Mouse (Mus musculus): ENCODE results near the gene Rpl10a. TPM values are rescaled to one million over a fixed set of nuclear protein-coding genes. Genes with fewer than 3 reads are reported as not detected.

Rpl10a gene
- polyA plus RNA-seq (2012; rRNA removed), result 2,677 and 2,789 TPM in 2 replicates

DNA sequence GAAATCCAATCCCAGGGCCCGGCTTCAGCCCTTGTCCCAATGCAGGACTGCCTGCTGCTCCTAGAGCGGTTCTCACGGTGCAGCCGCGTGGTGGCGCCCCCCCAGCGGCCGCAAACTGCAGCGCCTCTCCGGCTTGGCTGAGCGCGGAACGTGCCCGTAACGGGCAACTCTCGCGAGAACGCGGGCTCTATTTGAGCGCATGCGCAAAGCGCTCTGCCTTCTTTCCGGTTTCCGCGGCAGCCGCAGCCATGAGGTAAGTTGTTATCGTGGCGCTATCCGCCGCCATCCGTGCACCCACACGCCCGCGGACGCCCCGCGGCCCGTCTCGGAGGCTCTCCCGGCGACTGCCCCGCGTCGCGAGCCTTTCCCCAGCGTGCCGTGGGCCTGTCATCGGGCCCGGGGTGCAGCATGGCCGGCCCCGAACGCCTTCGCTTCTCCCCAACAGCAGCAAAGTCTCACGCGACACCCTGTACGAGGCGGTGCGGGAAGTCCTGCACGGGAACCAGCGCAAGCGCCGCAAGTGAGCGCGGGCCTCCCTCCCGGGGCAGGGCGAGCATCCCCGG is at the start of gene Rpl10a:
Gene Rpl10a (plus strand): TSS at position 106 of the 563 bp plus-strand sequence.

DNA sequence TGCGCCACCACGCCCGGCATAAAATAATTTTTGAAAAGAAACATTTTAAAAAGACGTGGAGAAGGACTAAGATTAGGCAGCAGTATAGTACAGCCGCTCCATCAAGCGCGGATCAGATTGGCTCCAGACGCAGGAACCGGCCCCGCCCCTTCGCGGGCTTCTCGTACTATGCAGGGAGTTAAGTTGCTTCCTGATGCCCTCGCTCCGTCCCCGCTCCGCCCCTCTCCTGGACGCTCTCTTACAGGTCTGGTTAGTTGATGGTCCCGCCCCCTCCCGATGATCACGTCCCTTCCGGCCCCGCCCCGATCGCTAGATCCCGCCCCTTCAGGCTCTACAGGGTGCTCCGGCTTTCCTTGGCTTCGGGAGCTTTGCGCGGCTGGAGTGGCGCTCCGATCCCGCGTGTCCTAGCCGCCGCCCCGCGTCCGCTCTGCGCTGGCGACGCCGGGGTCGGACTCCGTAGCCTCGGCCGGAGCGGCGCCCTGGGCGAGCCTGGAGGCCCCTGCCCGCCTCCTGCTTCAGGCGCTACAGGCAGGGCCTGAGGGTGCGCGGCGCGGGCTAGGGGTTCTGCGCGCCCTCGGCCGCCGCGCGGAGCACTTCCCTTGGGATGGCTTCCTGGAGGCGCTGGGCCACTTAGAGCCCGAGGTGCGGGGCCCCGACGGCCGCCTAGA is 14.9 kb upstream of the Rpl10a start, which contains the start of gene Fance:
Gene Fance (plus strand): TSS at position 308 of the 668 bp plus-strand sequence.

DNA sequence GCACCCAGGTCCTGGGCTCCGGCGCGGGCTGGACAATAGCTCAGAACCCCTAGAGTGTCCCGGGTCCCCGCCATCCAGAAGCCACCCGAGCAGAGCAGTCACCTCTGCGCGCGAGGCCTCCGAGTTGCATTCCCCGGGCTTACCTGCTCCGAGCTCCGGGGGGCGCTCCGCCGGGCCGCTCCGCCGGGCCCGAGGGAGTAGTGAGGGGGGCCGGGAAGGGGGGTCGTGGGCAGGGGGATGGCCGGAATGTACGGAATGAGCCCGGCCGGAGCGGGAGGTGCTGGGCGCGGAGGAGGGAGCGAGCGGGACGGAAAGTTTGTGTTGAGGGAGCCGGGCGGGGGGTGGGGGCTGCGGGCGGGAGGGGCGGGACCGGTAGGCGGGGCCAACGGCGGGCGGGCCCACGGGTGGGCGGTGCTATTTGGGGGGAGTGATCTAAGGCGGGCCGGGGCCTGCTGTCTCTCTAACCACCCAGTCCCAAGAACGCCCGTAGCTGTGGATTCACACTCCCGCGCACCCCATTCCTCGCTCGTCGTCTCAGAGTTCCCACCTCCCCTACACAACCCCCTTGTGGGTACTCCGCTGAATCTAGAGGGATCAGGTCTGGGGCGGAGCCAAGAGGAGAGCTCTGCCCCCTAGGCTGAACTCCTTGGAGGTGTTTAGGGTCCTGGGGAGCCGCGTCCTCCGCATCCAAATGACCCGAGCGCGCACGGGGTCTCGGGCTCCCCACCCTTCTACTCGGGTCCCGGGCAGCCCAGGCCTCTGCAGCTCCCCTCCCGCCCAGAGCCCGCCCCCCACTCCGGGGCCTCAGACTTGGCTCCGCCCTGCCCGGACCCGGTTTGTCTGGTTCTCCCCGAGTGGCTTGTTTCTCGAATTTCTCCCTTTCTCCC is 22.4 kb downstream of the Rpl10a start, which contains the start of gene Tead3:
Gene Tead3 (minus strand): TSS at position 352 of the 887 bp plus-strand sequence.

DNA sequence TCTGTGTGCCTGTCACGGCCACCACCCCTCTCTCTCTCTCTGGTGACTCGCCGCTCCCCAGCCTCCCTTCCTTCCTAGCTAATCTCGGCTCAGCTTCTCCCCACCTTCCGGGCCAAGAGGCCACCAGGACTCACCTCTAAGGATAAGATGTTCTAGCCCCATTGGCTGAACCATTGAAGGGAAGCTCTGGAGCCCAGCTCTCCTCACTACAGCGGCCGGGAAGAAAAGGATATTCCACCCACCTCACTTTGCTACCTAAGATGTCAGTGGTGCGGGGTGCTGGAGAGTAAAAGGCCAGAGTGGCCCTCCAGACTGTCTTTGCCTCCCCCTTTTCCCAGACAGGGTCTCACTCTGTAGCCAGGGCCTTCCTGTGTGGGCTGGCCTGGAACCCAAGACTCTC is 36.9 kb downstream of the Rpl10a start, which contains the start of gene Tulp1:
Gene Tulp1 (minus strand): TSS at position 101 of the 400 bp plus-strand sequence.

Other genes starting within 250 kb of the Rpl10a start
- 2.4 and 2.8 TPM in 2 replicates for gene Tcp11, start 247.8 kb upstream of the Rpl10a start, polyA plus RNA-seq (2012; rRNA removed)
- gene Scube3, start 186.3 kb upstream of the Rpl10a start, polyA plus RNA-seq (2012; rRNA removed), result 19.3 and 25.1 TPM in 2 replicates
- gene Zfp523, start 151.3 kb upstream of the Rpl10a start, polyA plus RNA-seq (2012; rRNA removed), result 111 and 117 TPM in 2 replicates
- gene Def6, start 120.7 kb upstream of the Rpl10a start, polyA plus RNA-seq (2012; rRNA removed), result 6.7 and 9.6 TPM in 2 replicates
- 14.8 and 17.1 TPM in 2 replicates for gene Ppard, start 95.8 kb upstream of the Rpl10a start, polyA plus RNA-seq (2012; rRNA removed)
- gene Fance, start 15.0 kb upstream of the Rpl10a start, polyA plus RNA-seq (2012; rRNA removed), result 15.5 and 18.4 TPM in 2 replicates
- gene Tead3, start 22.3 kb downstream of the Rpl10a start, polyA plus RNA-seq (2012; rRNA removed), result 15.8 and 27.5 TPM in 2 replicates
- 2.0 and 2.5 TPM in 2 replicates for gene Tulp1, start 36.8 kb downstream of the Rpl10a start, polyA plus RNA-seq (2012; rRNA removed)
- gene Fkbp5, start 189.1 kb downstream of the Rpl10a start, polyA plus RNA-seq (2012; rRNA removed), result 33.4 and 37.2 TPM in 2 replicates
- gene Armc12, start 202.3 kb downstream of the Rpl10a start, polyA plus RNA-seq (2012; rRNA removed), result 0.07 TPM in 1 of 2 replicates, not detected in the other
- not detected in 2 replicates for gene Clpsl2, start 220.9 kb downstream of the Rpl10a start, polyA plus RNA-seq (2012; rRNA removed)
- not detected in 2 replicates for gene Clps, start 232.3 kb downstream of the Rpl10a start, polyA plus RNA-seq (2012; rRNA removed)
- gene Lhfpl5, start 247.2 kb downstream of the Rpl10a start, polyA plus RNA-seq (2012; rRNA removed), result 4.1 and 4.6 TPM in 2 replicates

All from central nervous system, embryonic 14 days (tissue).